Mouse (Mus musculus) kidney, postnatal 0 days (tissue): ENCODE results near the gene Scfd2. TPM values are rescaled to one million over a fixed set of nuclear protein-coding genes. Genes with fewer than 3 reads are reported as not detected.

Experiments
- ATAC-seq: fragments of 200-750 bp; cut with Nextera tagmentation; replicated peaks from 2 replicates; pipeline ENCODE4 v1.8.0; 2017; ENCODE audit warnings: low read depth, moderate number of reproducible peaks, moderate TSS enrichment, moderate library complexity; ENCODE audit not compliant: low FRiP score
- DNase-seq: peaks from one replicate; pipeline ENCODE4 v3.0.0-alpha.2; 2016; ENCODE audit warnings: low spot score
- H3K27ac ChIP-seq: fragments of 300-500 bp; sonication (generic); 2 replicates; pipeline ENCODE4 v1.5.1; 2014; ENCODE audit warnings: mild to moderate bottlenecking
- H3K27me3 ChIP-seq: fragments of 300-500 bp; sonication (generic); 2 replicates; pipeline ENCODE4 v1.6.1; 2014; ENCODE audit warnings: low read length, mixed read lengths; ENCODE audit not compliant: insufficient read depth
- H3K36me3 ChIP-seq: fragments of 300-500 bp; sonication (generic); 2 replicates; pipeline ENCODE4 v1.6.1; 2014; ENCODE audit warnings: low read length, mixed read lengths; ENCODE audit not compliant: insufficient read depth
- H3K4me1 ChIP-seq: fragments of 300-500 bp; sonication (generic); replicated peaks from 2 replicates; pipeline ENCODE4 v1.6.1; 2014; ENCODE audit warnings: antibody characterized with exemption, low read length, mixed read lengths; ENCODE audit not compliant: insufficient read depth
- H3K4me2 ChIP-seq: fragments of 300-500 bp; sonication (generic); 2 replicates; pipeline ENCODE4 v1.6.1; 2014; ENCODE audit warnings: mild to moderate bottlenecking, low read length, moderate library complexity, mixed read lengths
- H3K4me3 ChIP-seq: fragments of 300-500 bp; sonication (generic); replicated peaks from 2 replicates; pipeline ENCODE4 v1.5.1; 2014; ENCODE audit warnings: low read depth, low read length
- H3K9ac ChIP-seq: fragments of 300-500 bp; sonication (generic); 2 replicates; pipeline ENCODE4 v1.6.1; 2014; ENCODE audit warnings: low read depth, low read length
- H3K9me3 ChIP-seq: fragments of 300-500 bp; sonication (generic); replicated peaks from 2 replicates; pipeline ENCODE4 v1.6.1; 2016; ENCODE audit warnings: low read length, inconsistent platforms, mixed read lengths
- CTCF ChIP-seq: IDR thresholded peaks from 2 replicates; pipeline ENCODE4 v1.5.1; 2016; ENCODE audit warnings: antibody characterized with exemption, low read depth, mild to moderate bottlenecking, moderate library complexity
- WGBS: fragments of 180-500 bp; shearing (Covaris S2); extraction: QIAGEN DNeasy Blood & Tissue Kit; methylation state at CpG from one replicate; pipeline ENCODE4 v1.1.7; 2014; 5-methylcytosine and 5-hydroxymethylcytosine counted together
- polyA plus RNA-seq: library from polyadenylated mRNA; unstranded; fragments of >200 nt; fragmentation: Nextera tagmentation; extraction: Ambion mirVana; gene quantifications from 2 replicates; pipeline ENCODE4 v1.2.1, GENCODE M21; 2015

Gene Scfd2
- polyA plus RNA-seq, 1 experiment from 2014 or later: 16.8 TPM

- 48% methylated on average over 7 of the region's 7 CpGs for WGBS
- peak overlapping the region; percentile 28; the same call in 1 of the 2 replicates for H3K27ac ChIP-seq
- peak; percentile 78 for DNase-seq
Measured at GRCm38 (mm10) chr5:74206649-74207048, 324.9 kb downstream of the Scfd2 start.

GRCm38 (mm10) chr5:74206038-74206437 lies 325.5 kb downstream of the Scfd2 start:
- Histone ChIP-seq H3K4me2 (no peak overlapping the region), H3K4me1 (peaks cover 17% of the 10 kb centered on the region; the same call in 1 of the 2 replicates), H3K27me3 (no peaks in the 10 kb centered on the region), H3K9ac (no peak overlapping the region), H3K36me3 (no peaks in the 10 kb centered on the region), H3K27ac (peak overlapping the region; percentile 28; the same call in 1 of the 2 replicates), H3K4me3 (no peak overlapping the region), H3K9me3 (no peaks in the 10 kb centered on the region; the same call in 1 of the 2 replicates)
- WGBS: 72% methylated on average over 7 of the region's 7 CpGs
- DNase-seq: no peak
- ATAC-seq: no peak
- no peak for TF ChIP-seq CTCF

More at GRCm38 (mm10) chr5:74206649-74207048, 324.9 kb downstream of the Scfd2 start:
- Histone ChIP-seq H3K4me3 (no peak overlapping the region), H3K9ac (no peak overlapping the region), H3K4me2 (no peak overlapping the region), H3K27me3 (no peaks in the 10 kb centered on the region), H3K9me3 (no peaks in the 10 kb centered on the region; the same call in 1 of the 2 replicates), H3K36me3 (no peaks in the 10 kb centered on the region), H3K4me1 (peaks cover 17% of the 10 kb centered on the region; the same call in 1 of the 2 replicates)
- peak; percentile 83 for ATAC-seq
- no peak for TF ChIP-seq CTCF

- Histone ChIP-seq H3K4me3 (no peak overlapping the region), H3K36me3 (no peaks in the 10 kb centered on the region), H3K4me2 (no peak overlapping the region), H3K9me3 (no peaks in the 10 kb centered on the region; the same call in 1 of the 2 replicates), H3K9ac (no peak overlapping the region), H3K4me1 (peaks cover 17% of the 10 kb centered on the region; the same call in 1 of the 2 replicates), H3K27ac (no peak overlapping the region), H3K27me3 (no peaks in the 10 kb centered on the region)
- DNase-seq (no peak), ATAC-seq (no peak)
- TF ChIP-seq CTCF: no peak
- WGBS: 27% methylated on average over 8 of the region's 8 CpGs
Measured at GRCm38 (mm10) chr5:74205509-74205908, 326.1 kb downstream of the Scfd2 start.

- Histone ChIP-seq H3K4me1 (peaks cover 17% of the 10 kb centered on the region; the same call in 1 of the 2 replicates), H3K36me3 (no peaks in the 10 kb centered on the region), H3K4me2 (no peak overlapping the region), H3K27me3 (no peaks in the 10 kb centered on the region), H3K4me3 (no peak overlapping the region), H3K27ac (no peak overlapping the region), H3K9me3 (no peaks in the 10 kb centered on the region; the same call in 1 of the 2 replicates), H3K9ac (no peak overlapping the region)
- WGBS: 67% methylated on average over 5 of the region's 5 CpGs
- ATAC-seq (no peak), DNase-seq (no peak)
- TF ChIP-seq CTCF: no peak
Measured at GRCm38 (mm10) chr5:74204465-74204864, 327.1 kb downstream of the Scfd2 start.

DNA sequence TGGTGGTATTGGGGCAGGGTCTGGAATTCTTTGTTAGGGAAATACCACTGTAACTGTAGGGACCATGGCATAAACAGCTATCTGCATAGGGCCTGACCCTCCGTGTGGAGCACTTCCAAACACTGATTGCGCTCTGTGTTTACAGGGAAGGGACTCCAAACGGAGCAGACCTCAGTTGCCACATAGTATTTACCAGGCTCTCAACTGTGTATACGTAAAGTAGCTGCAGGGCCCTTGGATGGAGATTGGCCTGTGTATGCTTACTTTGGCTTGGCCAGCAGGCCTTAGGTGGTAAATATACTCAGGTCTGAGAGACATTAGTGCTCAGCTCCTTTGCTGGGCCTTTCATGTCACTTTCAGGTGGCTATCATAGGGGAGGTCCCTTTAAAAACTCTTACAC lies 329.0 kb downstream of the Scfd2 start:
- H3K27ac ChIP-seq: no peak overlapping the region
- H3K4me3 ChIP-seq: no peak overlapping the region
- no peaks in the 10 kb centered on the region for H3K27me3 ChIP-seq
- H3K4me1 ChIP-seq: peaks cover 25% of the 10 kb centered on the region
- H3K9ac ChIP-seq: no peak overlapping the region
- H3K9me3 ChIP-seq: no peaks in the 10 kb centered on the region; the same call in 1 of the 2 replicates
- H3K36me3 ChIP-seq: peaks cover 14% of the 10 kb centered on the region
- ATAC-seq: no peak
- DNase-seq: no peak
- no peak overlapping the region for H3K4me2 ChIP-seq
- no peak for TF ChIP-seq CTCF
- 86% methylated on average over 4 of the region's 4 CpGs for whole genome bisulfite sequencing

DNA sequence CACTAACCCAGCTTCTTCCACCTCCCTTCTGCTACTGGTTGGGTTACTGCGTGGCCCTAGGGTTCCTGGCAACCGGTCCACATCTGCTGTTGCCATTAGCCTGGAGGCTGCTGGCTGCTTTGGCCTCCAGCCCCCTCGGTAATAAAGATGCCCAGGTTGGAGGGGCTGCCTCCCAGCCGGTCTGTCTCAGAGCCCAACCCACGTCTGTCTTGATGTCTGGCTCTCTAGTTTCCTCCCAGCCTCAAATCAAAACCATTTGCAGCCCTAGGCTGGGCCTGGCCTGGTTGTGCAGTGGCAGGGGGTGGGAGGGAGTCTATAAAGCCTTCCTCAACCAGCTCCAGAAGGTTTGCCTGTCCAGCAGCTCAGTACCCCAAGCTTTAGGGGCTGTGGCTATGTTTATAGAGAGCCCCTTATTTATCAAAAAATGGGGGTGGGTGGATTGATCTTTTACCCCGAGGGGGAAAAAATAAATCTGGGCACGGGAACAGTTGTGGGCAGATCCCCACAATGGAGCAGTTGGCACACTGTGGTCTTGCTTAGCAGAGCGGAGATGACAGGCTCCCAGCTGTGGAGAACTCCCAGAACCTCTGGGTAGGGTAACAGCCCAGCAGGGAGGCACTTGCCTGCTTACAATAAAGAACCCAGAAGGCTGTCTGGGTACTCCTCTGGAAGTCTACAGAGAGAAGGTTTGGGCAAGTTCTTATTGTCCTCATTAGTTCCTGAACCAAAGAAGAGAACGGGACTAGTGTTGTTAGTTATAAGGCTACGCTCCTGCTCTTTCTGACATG lies 329.8 kb downstream of the Scfd2 start:
- TF ChIP-seq CTCF: no peak
- peaks cover 18% of the 10 kb centered on the region for H3K36me3 ChIP-seq
- no peaks in the 10 kb centered on the region; the same call in 1 of the 2 replicates for H3K9me3 ChIP-seq
- 39% methylated on average over 10 of the region's 10 CpGs for WGBS
- H3K27me3 ChIP-seq: no peaks in the 10 kb centered on the region
- H3K4me2 ChIP-seq: no peak overlapping the region
- peak; percentile 82 for DNase-seq
- H3K4me3 ChIP-seq: no peak overlapping the region
- peaks cover 25% of the 10 kb centered on the region for H3K4me1 ChIP-seq
- peak; percentile 62 for ATAC-seq
- no peak overlapping the region for H3K9ac ChIP-seq
- H3K27ac ChIP-seq: 0 out of 2 replicates have a peak overlapping the region, but pooled peaks have one; percentile 25
